Mouse (Mus musculus) heart, postnatal 0 days (tissue): ENCODE measurements at regions not wholly inside any gene's neighbourhood (a gene's known extent, or its start where the extent isn't known, plus 50 kb on each side); places are given as distances from the start of the nearest gene placed in this dataset.

Experiments used
- ATAC-seq: fragments of 200-750 bp; cut with Nextera tagmentation; 2 replicates; pipeline ENCODE4 v1.8.0; 2017; ENCODE audit warnings: low read depth, moderate number of reproducible peaks, moderate library complexity; ENCODE audit not compliant: insufficient read depth
- DNase-seq: peaks from one replicate; pipeline ENCODE4 v3.0.0-alpha.2; 2016; ENCODE audit warnings: low spot score
- H3K27ac ChIP-seq: fragments of 300-500 bp; sonication (generic); 2 replicates; pipeline ENCODE4 v1.5.1; 2014; ENCODE audit warnings: low read depth, mild to moderate bottlenecking
- H3K27me3 ChIP-seq: fragments of 300-500 bp; sonication (generic); 2 replicates; pipeline ENCODE4 v1.6.1; 2014; ENCODE audit warnings: low read length, mixed read lengths; ENCODE audit not compliant: control insufficient read depth, insufficient read depth
- H3K36me3 ChIP-seq: fragments of 300-500 bp; sonication (generic); replicated peaks from 2 replicates; pipeline ENCODE4 v1.6.1; 2014; ENCODE audit warnings: low read length, mixed read lengths; ENCODE audit not compliant: control insufficient read depth, insufficient read depth
- H3K4me1 ChIP-seq: fragments of 300-500 bp; sonication (generic); 2 replicates; pipeline ENCODE4 v1.6.1; 2014; ENCODE audit warnings: antibody characterized with exemption; ENCODE audit not compliant: control insufficient read depth, insufficient read depth
- H3K4me2 ChIP-seq: fragments of 300-500 bp; sonication (generic); 2 replicates; pipeline ENCODE4 v1.6.1; 2014; ENCODE audit warnings: low read depth, mild to moderate bottlenecking, low read length, moderate library complexity
- H3K4me3 ChIP-seq: fragments of 300-500 bp; sonication (generic); 2 replicates; pipeline ENCODE4 v1.5.1; 2014; ENCODE audit warnings: low read depth, low read length
- H3K9ac ChIP-seq: fragments of 300-500 bp; sonication (generic); replicated peaks from 2 replicates; pipeline ENCODE4 v1.6.1; 2014; ENCODE audit warnings: low read depth, low read length, mixed read lengths
- H3K9me3 ChIP-seq: fragments of 300-500 bp; sonication (generic); replicated peaks from 2 replicates; pipeline ENCODE4 v1.6.1; 2016; ENCODE audit warnings: low read length; ENCODE audit not compliant: control insufficient read depth
- CTCF ChIP-seq: IDR thresholded peaks from 2 replicates; pipeline ENCODE4 v1.5.1; 2016; ENCODE audit warnings: antibody characterized with exemption, control low read depth, low read depth
- EP300 ChIP-seq: IDR thresholded peaks from 2 replicates; pipeline ENCODE4 v1.6.1; 2016; ENCODE audit warnings: antibody characterized with exemption, low read depth
- WGBS: fragments of 180-500 bp; shearing (Covaris S2); extraction: QIAGEN DNeasy Blood & Tissue Kit; methylation state at CpG from one replicate; pipeline ENCODE4 v1.1.7; 2014; 5-methylcytosine and 5-hydroxymethylcytosine counted together

DNA sequence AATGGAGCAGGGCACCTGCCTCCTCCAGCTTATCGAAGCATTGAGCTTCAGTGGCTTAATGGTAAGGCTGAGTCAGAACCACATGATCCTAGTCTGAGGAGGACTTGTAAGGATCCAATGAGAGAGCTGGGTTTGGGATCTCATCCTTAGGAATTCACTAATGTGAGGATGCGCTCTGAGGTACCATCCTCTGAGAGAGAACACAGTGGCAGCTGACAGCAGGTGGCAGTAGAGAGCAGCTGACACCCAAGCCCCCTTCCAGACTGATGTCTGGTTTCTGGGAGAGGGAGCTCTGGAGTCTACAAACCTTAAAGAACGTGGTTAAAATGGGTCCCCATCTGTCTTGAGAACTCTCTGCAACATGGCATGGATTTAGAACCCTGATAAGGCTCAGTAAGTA is 137.8 kb downstream of the B3glct start:
- Histone ChIP-seq H3K27ac (no peak overlapping the region), H3K4me1 (no peaks in the 10 kb centered on the region), H3K9ac (no peak overlapping the region), H3K9me3 (no peaks in the 10 kb centered on the region), H3K4me2 (no peak overlapping the region), H3K27me3 (no peaks in the 10 kb centered on the region), H3K4me3 (no peak overlapping the region), H3K36me3 (no peaks in the 10 kb centered on the region)
- ATAC-seq (0 out of 2 replicates have a peak, but pooled peaks have one; percentile 8), DNase-seq (peak; percentile 20)
- 37% methylated on average over 3 of the region's 3 CpGs for WGBS
- peak; percentile 74 for TF ChIP-seq CTCF
- TF ChIP-seq EP300: no peak

- TF ChIP-seq EP300 (no peak), CTCF (no peak)
- 26% methylated on average over 6 of the region's 6 CpGs for WGBS
- ATAC-seq (no peak), DNase-seq (no peak)
- Histone ChIP-seq H3K9ac (no peak overlapping the region), H3K4me3 (no peak overlapping the region), H3K27me3 (no peaks in the 10 kb centered on the region), H3K4me1 (no peaks in the 10 kb centered on the region), H3K27ac (no peak overlapping the region), H3K36me3 (no peaks in the 10 kb centered on the region), H3K4me2 (no peak overlapping the region), H3K9me3 (no peaks in the 10 kb centered on the region)
These were observed 140.8 kb downstream of the B3glct start for GRCm38 (mm10) chr5:149818812-149819211.

- WGBS: 82% methylated on average over 9 of the region's 9 CpGs
These were observed 145.8 kb downstream of the B3glct start for GRCm38 (mm10) chr5:149823821-149824220.

DNA sequence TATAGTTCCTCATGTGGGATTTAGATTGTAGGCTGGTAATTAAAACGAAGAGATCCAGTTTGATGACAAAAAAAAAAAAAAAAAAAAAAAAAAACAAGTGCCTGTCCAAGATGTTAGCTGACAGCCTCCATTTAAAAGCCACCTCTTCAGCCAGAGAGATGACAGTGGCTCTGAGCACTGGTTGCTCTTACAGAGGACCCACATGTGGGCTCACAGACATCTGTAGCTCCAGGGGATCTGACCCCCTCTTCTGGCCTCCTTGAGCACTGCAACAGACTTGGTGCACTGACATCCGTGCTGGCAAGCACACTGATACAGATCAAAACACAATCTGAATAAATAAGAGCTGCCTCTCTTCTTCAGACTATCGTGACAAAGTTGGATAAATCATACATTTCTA is 149.6 kb downstream of the B3glct start:
- WGBS: 51% methylated on average over 3 of the region's 3 CpGs
- Histone ChIP-seq H3K4me1 (0 out of 2 replicates have a peak, but pooled peaks cover 5% of the 10 kb centered on the region), H3K9ac (no peak overlapping the region), H3K4me2 (no peak overlapping the region), H3K36me3 (no peaks in the 10 kb centered on the region), H3K9me3 (no peaks in the 10 kb centered on the region), H3K27ac (no peak overlapping the region), H3K27me3 (no peaks in the 10 kb centered on the region), H3K4me3 (no peak overlapping the region)
- ATAC-seq (no peak), DNase-seq (no peak)
- TF ChIP-seq CTCF: no peak
- no peak for TF ChIP-seq EP300

More at GRCm38 (mm10) chr5:149823821-149824220, 145.8 kb downstream of the B3glct start:
- Histone ChIP-seq H3K4me2 (no peak overlapping the region), H3K9me3 (no peaks in the 10 kb centered on the region), H3K36me3 (no peaks in the 10 kb centered on the region), H3K4me1 (no peaks in the 10 kb centered on the region), H3K27me3 (no peaks in the 10 kb centered on the region), H3K27ac (no peak overlapping the region), H3K9ac (no peak overlapping the region), H3K4me3 (no peak overlapping the region)
- no peak for DNase-seq
- ATAC-seq: no peak
- TF ChIP-seq CTCF: no peak
- TF ChIP-seq EP300: no peak

DNA sequence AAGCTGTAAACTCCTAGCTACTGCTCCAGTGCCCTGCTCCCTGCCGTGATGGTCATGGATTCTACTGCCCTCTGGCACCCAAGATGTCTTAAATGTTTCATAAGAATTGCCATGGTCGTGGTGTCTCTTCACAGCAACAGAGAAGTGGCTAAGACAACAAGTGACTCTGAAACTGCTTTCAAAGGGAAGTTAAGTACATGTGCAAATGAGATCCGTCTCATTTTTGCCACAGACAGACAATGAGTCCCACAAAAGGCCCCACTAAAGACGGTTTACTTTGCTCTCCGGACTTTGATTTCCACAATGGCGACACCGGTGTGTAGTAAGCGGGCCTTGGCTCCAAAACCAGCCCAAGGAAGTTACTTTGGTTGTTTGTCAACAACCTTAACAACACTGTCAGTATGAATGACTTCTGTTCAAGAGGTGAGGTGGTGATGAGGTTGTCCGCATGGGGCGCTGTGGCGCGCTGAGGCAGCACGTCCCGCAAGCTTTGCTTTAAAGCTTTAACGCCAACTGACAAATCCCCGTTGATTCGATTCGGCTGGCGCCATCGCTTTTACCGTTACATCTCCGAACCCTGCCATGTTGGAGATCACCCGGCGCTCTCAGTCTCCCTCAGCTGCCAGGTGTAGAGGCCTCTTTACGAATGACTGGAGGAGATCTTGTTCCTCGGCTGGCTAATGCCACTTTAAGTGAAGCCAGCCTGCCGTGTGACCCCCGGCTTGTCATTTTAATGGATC is 153.3 kb downstream of the B3glct start:
- DNase-seq (peak; percentile 35), ATAC-seq (no peak)
- Histone ChIP-seq H3K9me3 (no peaks in the 10 kb centered on the region), H3K36me3 (no peaks in the 10 kb centered on the region), H3K4me2 (peak overlapping the region; percentile 71), H3K4me1 (0 out of 2 replicates have a peak, but pooled peaks cover 5% of the 10 kb centered on the region), H3K4me3 (peak overlapping the region; percentile 48), H3K9ac (no peak overlapping the region), H3K27ac (no peak overlapping the region), H3K27me3 (no peaks in the 10 kb centered on the region)
- WGBS: 7% methylated on average over 28 of the region's 28 CpGs
- TF ChIP-seq EP300 (no peak), CTCF (peak; percentile 64)

DNA sequence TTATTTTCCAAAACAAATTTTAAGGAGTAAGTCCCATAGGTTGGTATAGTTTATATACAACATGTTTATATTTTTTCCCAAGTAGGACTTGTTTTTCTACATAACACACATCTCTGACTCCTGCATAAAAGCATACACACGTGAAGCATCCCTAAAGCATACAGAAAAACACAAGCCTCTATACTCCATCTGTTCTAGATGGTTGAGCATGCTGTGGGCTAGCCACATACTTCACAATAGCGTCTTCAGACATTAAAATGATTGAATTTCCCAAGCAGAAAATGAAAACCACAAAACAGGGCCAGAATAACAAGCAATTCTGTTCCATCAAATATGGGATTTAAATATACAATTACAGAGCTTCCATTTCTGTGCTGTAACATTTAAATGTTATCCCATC is 159.3 kb downstream of the B3glct start:
- Histone ChIP-seq H3K4me1 (no peaks in the 10 kb centered on the region), H3K9ac (no peak overlapping the region), H3K27me3 (no peaks in the 10 kb centered on the region), H3K4me3 (no peak overlapping the region), H3K9me3 (no peaks in the 10 kb centered on the region), H3K4me2 (no peak overlapping the region), H3K36me3 (no peaks in the 10 kb centered on the region), H3K27ac (no peak overlapping the region)
- DNase-seq (no peak), ATAC-seq (no peak)
- WGBS: 63% methylated on average over 2 of the region's 2 CpGs
- TF ChIP-seq EP300: no peak
- no peak for TF ChIP-seq CTCF
